Mouse (Mus musculus) E14TG2a.4 (cell line): ENCODE measurements around the gene Dao.

ENCODE experiments used
- CTCF ChIP-seq: conservative IDR thresholded peaks from 2 replicates; pipeline ENCODE4 v1.5.1; 2014; ENCODE audit warnings: low read length
- NANOG ChIP-seq: IDR thresholded peaks from 2 replicates; pipeline ENCODE4 v1.6.1; 2014; ENCODE audit warnings: borderline replicate concordance, low read length, mixed read lengths
- POU5F1 ChIP-seq: IDR thresholded peaks from 2 replicates; pipeline ENCODE4 v1.6.1; 2014; ENCODE audit warnings: low read length, borderline replicate concordance

DNA sequence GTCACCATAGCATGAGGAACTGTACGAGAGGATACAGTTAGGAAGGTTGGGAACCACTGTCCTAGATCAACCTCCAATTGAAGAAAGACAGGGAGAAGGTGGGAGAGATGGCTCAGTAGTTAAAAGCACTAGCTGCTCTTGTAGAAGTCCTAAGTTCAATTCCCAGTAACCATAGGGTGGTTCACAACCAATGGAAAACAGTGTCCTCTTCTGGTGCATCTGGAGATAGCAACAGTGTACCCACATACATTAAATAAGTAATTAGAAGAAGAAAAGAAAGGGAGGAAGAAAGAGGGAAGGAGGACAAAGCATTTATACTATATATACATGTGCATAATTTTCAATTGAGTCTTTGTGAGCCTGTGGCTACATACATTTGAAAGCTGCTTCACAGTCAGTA lies 41.6 kb downstream of the Dao start:
- TF ChIP-seq CTCF (peak; percentile 38), POU5F1 (no peak), NANOG (no peak)
